Mouse (Mus musculus): ENCODE data around the gene Olfr70. TPM values are rescaled to one million over a fixed set of nuclear protein-coding genes. Genes with fewer than 3 reads are reported as not detected.

Olfr70 gene
- polyA plus RNA-seq, 1 experiment from 2014 or later, result not detected

DNA sequence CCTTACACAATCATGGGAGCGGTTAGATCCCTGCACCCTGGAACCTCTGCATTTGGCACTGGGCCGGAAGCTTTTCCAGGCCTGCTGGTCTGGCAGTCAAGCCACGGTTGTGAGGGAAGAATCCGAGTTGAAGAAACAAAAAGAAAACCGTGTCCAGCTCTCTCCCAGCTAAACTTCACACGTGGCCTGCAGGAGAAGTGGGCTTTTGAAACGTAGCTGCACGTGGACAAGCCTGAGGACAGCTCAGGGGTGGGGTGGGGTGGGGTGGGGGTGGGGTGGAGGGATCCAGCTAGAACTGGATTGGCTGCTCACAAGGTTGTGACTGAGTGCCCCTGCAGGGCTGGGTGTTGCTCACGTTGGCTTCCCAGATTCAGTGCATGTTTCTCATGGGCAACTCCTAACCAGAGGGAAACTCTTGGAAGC is 5.3 kb downstream of the Olfr70 start:
- Histone ChIP-seq H3K4me3 (ENCODE audit: low read depth, low read length) (no peak overlapping the region), H3K9ac (ENCODE audit: low read depth, low read length) (no peak overlapping the region), H3K4me2 (ENCODE audit: low read depth, low read length) (no peak overlapping the region), H3K27ac (ENCODE audit: low read length) (no peak overlapping the region), H3K9me3 (replicated peaks; ENCODE audit: control insufficient read depth, low read length) (no peaks in the 10 kb centered on the region), H3K4me1 (ENCODE audit: control insufficient read depth, low read depth, low read length) (peaks cover 12% of the 10 kb centered on the region), H3K36me3 (ENCODE audit: control insufficient read depth, insufficient read depth) (no peaks in the 10 kb centered on the region), H3K27me3 (ENCODE audit: control insufficient read depth, insufficient read depth, low read depth, low read length) (no peaks in the 10 kb centered on the region)
- 29% methylated on average over 9 of the region's 9 CpGs for WGBS (ENCODE audit: insufficient replicate concordance)
- ATAC-seq (ENCODE audit: low read depth), result no peak

GRCm38 (mm10) chr4:43694439-43695248 is 6.0 kb downstream of the Olfr70 start:
- H3K27ac ChIP-seq (ENCODE audit: low read length), result no peak overlapping the region
- no peak for ATAC-seq (ENCODE audit: low read depth)
- 35% methylated on average over 1 of the region's 1 CpGs for WGBS (ENCODE audit: insufficient replicate concordance)

GRCm38 (mm10) chr4:43693806-43694241 is 6.8 kb downstream of the Olfr70 start:
- no peaks in the 10 kb centered on the region for H3K9me3 ChIP-seq (replicated peaks; ENCODE audit: control insufficient read depth, low read length)
- H3K9ac ChIP-seq (ENCODE audit: low read depth, low read length), result no peak overlapping the region
- peaks cover 12% of the 10 kb centered on the region for H3K4me1 ChIP-seq (ENCODE audit: control insufficient read depth, low read depth, low read length)
- no peak overlapping the region for H3K4me2 ChIP-seq (ENCODE audit: low read depth, low read length)
- no peaks in the 10 kb centered on the region for H3K27me3 ChIP-seq (ENCODE audit: control insufficient read depth, insufficient read depth, low read depth, low read length)
- peak; percentile 39 for ATAC-seq (ENCODE audit: low read depth)
- WGBS (ENCODE audit: insufficient replicate concordance), result 21% methylated on average over 5 of the region's 5 CpGs
- no peak overlapping the region for H3K27ac ChIP-seq (ENCODE audit: low read length)
- no peaks in the 10 kb centered on the region for H3K36me3 ChIP-seq (ENCODE audit: control insufficient read depth, insufficient read depth)
- no peak overlapping the region for H3K4me3 ChIP-seq (ENCODE audit: low read depth, low read length)

More at GRCm38 (mm10) chr4:43694439-43695248, 6.0 kb downstream of the Olfr70 start:
- no peaks in the 10 kb centered on the region for H3K9me3 ChIP-seq (replicated peaks; ENCODE audit: control insufficient read depth, low read length)
- H3K27me3 ChIP-seq (ENCODE audit: control insufficient read depth, insufficient read depth, low read depth, low read length), result no peaks in the 10 kb centered on the region
- no peaks in the 10 kb centered on the region for H3K36me3 ChIP-seq (ENCODE audit: control insufficient read depth, insufficient read depth)
- H3K4me1 ChIP-seq (ENCODE audit: control insufficient read depth, low read depth, low read length), result peaks cover 12% of the 10 kb centered on the region
- H3K4me2 ChIP-seq (ENCODE audit: low read depth, low read length), result no peak overlapping the region
- H3K9ac ChIP-seq (ENCODE audit: low read depth, low read length), result no peak overlapping the region
- H3K4me3 ChIP-seq (ENCODE audit: low read depth, low read length), result no peak overlapping the region

DNA sequence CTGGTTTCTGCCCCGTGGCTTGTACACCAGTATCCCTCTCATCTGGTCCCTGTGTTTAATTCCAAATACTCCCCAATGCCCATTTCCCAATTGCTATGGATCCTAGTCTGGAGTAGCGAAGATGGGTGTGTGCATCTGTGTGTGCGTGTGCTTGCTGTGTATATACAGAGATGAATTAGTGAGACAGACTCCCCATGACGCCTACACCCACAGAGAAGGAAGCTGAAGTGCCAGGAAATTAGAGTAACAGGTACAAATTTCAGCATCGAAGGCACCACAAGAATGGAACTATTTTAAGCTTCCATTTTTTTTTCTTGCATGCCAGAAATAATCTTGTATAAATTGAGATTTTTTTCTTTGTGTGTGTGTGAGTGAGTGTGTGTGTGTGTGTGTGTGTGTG is 9.6 kb downstream of the Olfr70 start:
- H3K36me3 ChIP-seq (ENCODE audit: control insufficient read depth, insufficient read depth), result no peaks in the 10 kb centered on the region
- no peak overlapping the region for H3K27ac ChIP-seq (ENCODE audit: low read length)
- no peak overlapping the region for H3K4me2 ChIP-seq (ENCODE audit: low read depth, low read length)
- no peak for ATAC-seq (ENCODE audit: low read depth)
- no peak overlapping the region for H3K9ac ChIP-seq (ENCODE audit: low read depth, low read length)
- 54% methylated on average over 5 of the region's 5 CpGs for WGBS (ENCODE audit: insufficient replicate concordance)
- peaks cover 12% of the 10 kb centered on the region for H3K4me1 ChIP-seq (ENCODE audit: control insufficient read depth, low read depth, low read length)
- no peaks in the 10 kb centered on the region for H3K27me3 ChIP-seq (ENCODE audit: control insufficient read depth, insufficient read depth, low read depth, low read length)
- no peaks in the 10 kb centered on the region for H3K9me3 ChIP-seq (replicated peaks; ENCODE audit: control insufficient read depth, low read length)
- H3K4me3 ChIP-seq (ENCODE audit: low read depth, low read length), result no peak overlapping the region

- Histone ChIP-seq H3K27me3 (ENCODE audit: control insufficient read depth, insufficient read depth, low read depth, low read length) (no peaks in the 10 kb centered on the region), H3K9ac (ENCODE audit: low read depth, low read length) (no peak overlapping the region), H3K27ac (ENCODE audit: low read length) (no peak overlapping the region), H3K4me3 (ENCODE audit: low read depth, low read length) (no peak overlapping the region), H3K4me2 (ENCODE audit: low read depth, low read length) (no peak overlapping the region), H3K36me3 (ENCODE audit: control insufficient read depth, insufficient read depth) (no peaks in the 10 kb centered on the region), H3K9me3 (replicated peaks; ENCODE audit: control insufficient read depth, low read length) (no peaks in the 10 kb centered on the region), H3K4me1 (ENCODE audit: control insufficient read depth, low read depth, low read length) (peaks cover 9% of the 10 kb centered on the region)
- WGBS (ENCODE audit: insufficient replicate concordance), result 89% methylated on average over 17 of the region's 17 CpGs
- no peak for ATAC-seq (ENCODE audit: low read depth)
Measured at GRCm38 (mm10) chr4:43690021-43690420, 10.6 kb downstream of the Olfr70 start.

DNA sequence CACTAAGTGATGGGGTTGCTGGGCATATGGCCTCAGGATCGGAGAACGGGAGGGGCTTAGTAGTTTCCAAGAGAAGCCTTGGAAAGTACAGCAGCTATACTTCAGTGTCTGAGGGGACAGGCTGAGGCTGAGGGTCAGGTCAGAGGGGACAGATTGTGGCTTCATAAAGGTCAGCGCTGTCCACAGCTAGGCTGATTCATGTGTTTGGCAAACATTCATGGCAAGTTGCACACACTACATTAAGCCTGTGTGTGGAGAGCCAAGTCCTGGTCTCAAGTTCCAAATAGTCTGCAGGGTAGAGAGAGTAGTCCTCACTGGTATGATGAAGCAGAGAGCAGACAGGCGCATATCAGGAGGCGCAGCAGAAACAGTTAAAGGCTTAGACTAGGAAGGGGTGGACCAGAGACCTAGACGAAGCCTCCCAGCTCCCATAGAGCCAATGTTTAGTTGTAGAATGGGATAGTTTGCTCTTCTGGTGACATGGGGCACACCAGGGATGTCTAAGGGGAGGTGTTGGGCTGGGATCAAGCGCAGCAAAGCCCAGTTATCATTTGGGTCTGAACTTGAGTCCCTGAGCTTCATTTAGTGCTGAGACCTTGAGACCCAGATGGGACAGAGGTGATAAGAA is 21.1 kb downstream of the Olfr70 start:
- 67% methylated on average over 7 of the region's 7 CpGs for WGBS (ENCODE audit: insufficient replicate concordance)
- no peak overlapping the region for H3K4me2 ChIP-seq (ENCODE audit: low read depth, low read length)
- H3K4me3 ChIP-seq (ENCODE audit: low read depth, low read length), result no peak overlapping the region
- no peaks in the 10 kb centered on the region for H3K36me3 ChIP-seq (ENCODE audit: control insufficient read depth, insufficient read depth)
- no peak for ATAC-seq (ENCODE audit: low read depth)
- no peaks in the 10 kb centered on the region for H3K27me3 ChIP-seq (ENCODE audit: control insufficient read depth, insufficient read depth, low read depth, low read length)
- H3K9ac ChIP-seq (ENCODE audit: low read depth, low read length), result no peak overlapping the region
- no peak overlapping the region for H3K27ac ChIP-seq (ENCODE audit: low read length)
- H3K4me1 ChIP-seq (ENCODE audit: control insufficient read depth, low read depth, low read length), result no peaks in the 10 kb centered on the region
- H3K9me3 ChIP-seq (replicated peaks; ENCODE audit: control insufficient read depth, low read length), result no peaks in the 10 kb centered on the region

DNA sequence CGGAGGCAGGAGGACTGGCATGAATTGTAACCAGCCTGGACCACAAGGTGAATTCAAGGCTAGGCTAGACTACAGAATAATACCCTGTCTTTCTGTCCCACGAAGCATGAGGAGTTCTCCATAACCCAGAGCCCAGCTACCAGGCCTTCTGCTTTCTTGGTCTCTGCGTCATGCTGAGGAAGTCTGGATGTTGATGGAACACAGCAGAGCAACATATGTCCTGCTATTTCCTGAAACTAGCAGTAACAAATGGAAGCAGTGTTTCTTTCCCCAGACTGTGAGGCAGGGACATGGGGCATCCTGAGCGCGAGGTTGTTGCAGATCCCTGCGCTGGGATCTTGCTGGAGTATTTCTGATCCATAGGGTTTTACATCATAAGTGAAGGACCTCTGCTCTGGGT is 22.1 kb downstream of the Olfr70 start:
- 67% methylated on average over 6 of the region's 6 CpGs for WGBS (ENCODE audit: insufficient replicate concordance)
- H3K4me3 ChIP-seq (ENCODE audit: low read depth, low read length), result no peak overlapping the region

GRCm38 (mm10) chr4:43675608-43676007 is 25.0 kb downstream of the Olfr70 start:
- H3K4me1 ChIP-seq (ENCODE audit: control insufficient read depth, low read depth, low read length), result no peaks in the 10 kb centered on the region
- 48% methylated on average over 4 of the region's 4 CpGs for WGBS (ENCODE audit: insufficient replicate concordance)
- no peak for ATAC-seq (ENCODE audit: low read depth)

More for the DNA sequence above, 22.1 kb downstream of the Olfr70 start:
- Histone ChIP-seq H3K4me1 (ENCODE audit: control insufficient read depth, low read depth, low read length) (no peaks in the 10 kb centered on the region), H3K27me3 (ENCODE audit: control insufficient read depth, insufficient read depth, low read depth, low read length) (no peaks in the 10 kb centered on the region), H3K9ac (ENCODE audit: low read depth, low read length) (no peak overlapping the region), H3K4me2 (ENCODE audit: low read depth, low read length) (no peak overlapping the region), H3K9me3 (replicated peaks; ENCODE audit: control insufficient read depth, low read length) (no peaks in the 10 kb centered on the region), H3K36me3 (ENCODE audit: control insufficient read depth, insufficient read depth) (no peaks in the 10 kb centered on the region), H3K27ac (ENCODE audit: low read length) (no peak overlapping the region)
- no peak for ATAC-seq (ENCODE audit: low read depth)

DNA sequence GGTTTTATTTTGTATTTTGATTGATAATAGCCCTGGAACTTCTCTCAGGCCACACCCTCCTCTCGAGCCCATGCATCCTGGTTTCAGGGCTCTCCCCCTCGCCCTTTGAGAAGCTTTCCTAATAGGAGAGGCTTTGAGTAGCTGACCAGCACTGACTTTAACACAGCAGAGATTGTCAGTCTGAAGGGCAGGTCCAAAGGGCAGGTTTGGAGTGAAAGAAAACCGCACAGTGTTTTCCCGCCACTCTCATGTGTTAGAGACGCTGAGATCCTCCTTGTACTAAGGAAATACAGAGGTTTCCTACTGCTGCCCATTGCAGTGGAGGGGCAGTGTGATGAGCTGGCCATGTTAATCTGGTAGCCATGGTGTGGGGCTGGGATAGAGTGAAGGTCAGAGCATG is 25.6 kb downstream of the Olfr70 start:
- Histone ChIP-seq H3K9me3 (replicated peaks; ENCODE audit: control insufficient read depth, low read length) (no peaks in the 10 kb centered on the region), H3K36me3 (ENCODE audit: control insufficient read depth, insufficient read depth) (no peaks in the 10 kb centered on the region), H3K4me1 (ENCODE audit: control insufficient read depth, low read depth, low read length) (no peaks in the 10 kb centered on the region), H3K4me3 (ENCODE audit: low read depth, low read length) (no peak overlapping the region), H3K9ac (ENCODE audit: low read depth, low read length) (no peak overlapping the region), H3K27ac (ENCODE audit: low read length) (no peak overlapping the region), H3K4me2 (ENCODE audit: low read depth, low read length) (no peak overlapping the region), H3K27me3 (ENCODE audit: control insufficient read depth, insufficient read depth, low read depth, low read length) (no peaks in the 10 kb centered on the region)
- WGBS (ENCODE audit: insufficient replicate concordance), result 52% methylated on average over 5 of the region's 5 CpGs
- no peak for ATAC-seq (ENCODE audit: low read depth)

More at GRCm38 (mm10) chr4:43675608-43676007, 25.0 kb downstream of the Olfr70 start:
- Histone ChIP-seq H3K9ac (ENCODE audit: low read depth, low read length) (no peak overlapping the region), H3K4me3 (ENCODE audit: low read depth, low read length) (no peak overlapping the region), H3K27me3 (ENCODE audit: control insufficient read depth, insufficient read depth, low read depth, low read length) (no peaks in the 10 kb centered on the region), H3K9me3 (replicated peaks; ENCODE audit: control insufficient read depth, low read length) (no peaks in the 10 kb centered on the region), H3K4me2 (ENCODE audit: low read depth, low read length) (no peak overlapping the region), H3K27ac (ENCODE audit: low read length) (no peak overlapping the region), H3K36me3 (ENCODE audit: control insufficient read depth, insufficient read depth) (no peaks in the 10 kb centered on the region)
